Mouse (Mus musculus): ENCODE measurements around the gene Myh3.
"Not testable (repeated sequence)": the region's sequence is repeated elsewhere in the genome, so short reads cannot be mapped to it uniquely, and the experiment has no call there.

Myh3 gene

DNA sequence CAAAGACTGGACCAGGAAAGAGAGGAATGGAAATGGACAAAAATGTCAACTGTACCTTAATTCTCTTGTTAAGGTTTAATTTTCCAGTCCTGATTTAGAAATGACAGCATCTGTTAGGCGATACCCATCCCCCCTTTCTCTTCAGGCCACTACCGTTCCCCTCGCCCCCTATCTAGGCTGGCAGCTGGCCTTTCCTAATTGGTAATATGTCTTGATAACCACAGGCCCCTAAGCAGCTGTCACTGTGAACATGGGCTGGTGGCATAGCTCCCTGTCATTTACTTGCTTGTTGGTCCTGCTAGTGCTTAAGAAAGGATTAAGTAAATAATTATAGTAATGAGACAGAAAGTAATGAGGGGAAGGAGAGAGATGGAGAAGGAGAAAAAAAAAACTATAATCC lies 665 bp upstream of the Myh3 start:
- no peak for DNase-seq (ENCODE audit: low spot score)

GRCm38 (mm10) chr11:67078888-67079287 lies 788 bp downstream of the Myh3 start:
- DNase-seq (ENCODE audit: low spot score), result no peak

DNA sequence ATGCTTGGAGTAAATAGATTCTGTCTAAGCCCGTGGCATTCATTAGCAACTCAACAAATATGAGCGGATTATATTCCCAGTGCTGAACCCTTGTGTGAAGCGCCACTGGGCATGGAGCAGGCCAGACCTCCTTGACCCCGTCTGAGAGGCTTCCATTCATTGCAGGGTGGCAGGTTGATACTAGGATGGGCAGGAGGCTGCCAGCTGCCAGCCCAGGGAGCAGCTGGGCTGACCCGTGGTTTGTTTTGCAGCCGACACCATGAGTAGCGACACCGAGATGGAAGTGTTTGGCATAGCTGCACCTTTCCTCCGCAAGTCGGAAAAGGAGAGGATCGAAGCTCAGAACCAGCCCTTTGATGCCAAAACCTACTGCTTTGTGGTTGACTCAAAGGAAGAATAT lies 1.6 kb downstream of the Myh3 start:
- no peak for DNase-seq (ENCODE audit: low spot score)

GRCm38 (mm10) chr11:67080168-67080567 lies 2.1 kb downstream of the Myh3 start:
- DNase-seq (ENCODE audit: low spot score), result no peak

- no peak for DNase-seq (ENCODE audit: low spot score)
Observed at GRCm38 (mm10) chr11:67081125-67081649, 3.1 kb downstream of the Myh3 start.

GRCm38 (mm10) chr11:67082188-67082587 lies 4.1 kb downstream of the Myh3 start:
- no peak for DNase-seq (ENCODE audit: low spot score)

- no peak for DNase-seq (ENCODE audit: low spot score)
Observed at GRCm38 (mm10) chr11:67082793-67083192, 4.7 kb downstream of the Myh3 start.

GRCm38 (mm10) chr11:67083239-67083638 lies 5.1 kb downstream of the Myh3 start:
- no peak for DNase-seq (ENCODE audit: low spot score)

DNA sequence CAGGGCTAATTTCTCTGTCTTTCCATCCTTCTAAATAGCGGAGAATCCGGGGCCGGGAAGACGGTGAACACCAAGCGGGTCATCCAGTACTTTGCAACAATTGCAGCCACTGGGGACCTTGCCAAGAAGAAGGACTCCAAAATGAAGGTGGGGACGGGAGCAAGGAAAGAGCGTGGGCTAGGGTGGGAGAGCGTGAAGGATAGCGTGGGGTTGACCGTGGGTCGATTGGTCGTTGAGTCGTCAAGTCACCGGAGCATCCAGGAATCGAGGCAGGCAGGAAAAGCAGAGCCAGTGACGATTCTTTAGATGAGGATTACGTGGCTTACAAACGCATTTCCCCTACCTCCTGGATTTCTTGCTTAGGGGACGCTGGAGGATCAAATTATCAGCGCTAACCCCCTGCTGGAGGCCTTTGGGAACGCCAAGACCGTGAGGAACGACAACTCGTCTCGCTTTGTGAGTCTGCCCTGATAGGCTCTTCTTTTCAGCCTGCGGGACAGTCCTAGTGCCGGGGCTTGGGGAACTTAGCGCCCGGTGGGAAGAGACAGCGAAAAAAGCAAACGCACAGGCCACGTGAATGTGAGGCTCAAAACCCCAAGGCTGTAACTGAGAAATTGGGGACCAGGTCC lies 5.7 kb downstream of the Myh3 start:
- DNase-seq (ENCODE audit: low spot score), result no peak

DNA sequence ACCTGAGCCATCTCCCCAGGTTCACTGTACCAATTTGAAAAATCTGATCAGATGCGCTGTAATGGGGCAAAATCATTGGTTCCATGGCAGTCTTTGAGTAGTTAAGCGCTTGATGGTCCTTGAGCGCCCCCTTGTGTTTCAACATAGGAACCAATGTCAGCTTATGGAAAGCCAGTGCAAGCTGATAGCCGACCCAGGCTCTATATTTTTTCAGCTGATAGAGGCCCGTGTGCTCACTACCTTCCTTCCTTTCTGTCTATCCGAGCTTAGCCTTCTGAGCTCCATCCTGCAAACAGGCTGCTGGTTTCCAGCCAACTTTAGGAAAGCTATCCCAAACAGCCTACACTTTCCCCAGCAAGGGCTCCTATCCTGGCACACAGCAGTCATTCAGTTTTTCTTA lies 7.4 kb downstream of the Myh3 start:
- peak; percentile 38 for DNase-seq (ENCODE audit: low spot score)

- no peak for DNase-seq (ENCODE audit: low spot score)
Observed at GRCm38 (mm10) chr11:67086467-67087164, 8.5 kb downstream of the Myh3 start.

DNA sequence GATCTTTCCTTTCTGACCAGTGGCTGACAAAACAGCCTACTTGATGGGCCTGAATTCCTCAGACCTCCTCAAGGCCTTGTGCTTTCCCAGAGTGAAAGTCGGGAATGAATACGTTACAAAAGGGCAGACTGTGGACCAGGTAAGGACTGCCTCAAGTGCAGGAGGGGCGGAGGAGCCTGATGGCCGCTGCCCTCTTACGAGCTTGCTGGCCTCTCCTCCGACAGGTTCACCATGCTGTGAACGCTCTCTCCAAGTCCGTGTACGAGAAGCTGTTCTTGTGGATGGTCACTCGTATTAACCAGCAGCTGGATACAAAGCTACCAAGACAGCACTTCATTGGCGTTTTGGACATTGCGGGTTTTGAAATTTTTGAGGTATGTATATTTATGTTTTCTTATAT lies 9.1 kb downstream of the Myh3 start:
- DNase-seq (ENCODE audit: low spot score), result no peak

DNA sequence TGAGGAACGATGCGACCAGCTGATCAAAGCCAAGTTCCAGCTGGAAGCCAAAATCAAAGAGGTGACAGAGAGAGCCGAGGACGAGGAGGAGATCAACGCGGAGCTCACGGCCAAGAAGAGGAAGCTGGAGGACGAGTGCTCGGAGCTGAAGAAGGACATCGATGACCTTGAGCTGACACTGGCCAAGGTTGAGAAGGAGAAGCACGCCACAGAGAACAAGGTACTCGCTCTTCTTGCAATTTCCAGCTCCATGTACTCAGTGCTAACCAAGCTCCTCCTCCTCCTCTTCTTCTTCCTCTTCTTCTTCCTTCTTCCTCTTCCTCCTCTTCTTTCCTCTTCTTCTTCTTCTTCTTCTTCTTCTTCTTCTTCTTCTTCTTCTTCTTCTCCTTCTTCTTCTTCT lies 14.3 kb downstream of the Myh3 start:
- not testable (repeated sequence) for DNase-seq (ENCODE audit: low spot score)

DNA sequence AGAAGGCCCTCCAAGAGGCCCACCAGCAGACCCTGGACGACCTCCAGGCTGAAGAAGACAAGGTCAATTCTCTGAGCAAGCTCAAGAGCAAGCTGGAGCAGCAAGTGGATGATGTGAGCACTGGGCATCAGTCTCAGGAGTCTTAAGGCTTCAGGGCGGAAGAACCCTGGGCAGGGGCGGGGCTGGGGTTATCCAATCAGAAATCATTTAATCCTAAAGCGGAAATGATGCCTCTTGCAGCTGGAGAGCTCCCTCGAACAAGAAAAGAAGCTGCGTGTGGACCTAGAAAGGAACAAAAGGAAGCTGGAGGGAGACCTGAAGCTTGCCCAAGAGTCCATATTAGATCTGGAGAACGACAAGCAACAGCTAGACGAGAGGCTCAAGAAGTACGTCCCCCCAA lies 15.1 kb downstream of the Myh3 start:
- no peak for DNase-seq (ENCODE audit: low spot score)

DNA sequence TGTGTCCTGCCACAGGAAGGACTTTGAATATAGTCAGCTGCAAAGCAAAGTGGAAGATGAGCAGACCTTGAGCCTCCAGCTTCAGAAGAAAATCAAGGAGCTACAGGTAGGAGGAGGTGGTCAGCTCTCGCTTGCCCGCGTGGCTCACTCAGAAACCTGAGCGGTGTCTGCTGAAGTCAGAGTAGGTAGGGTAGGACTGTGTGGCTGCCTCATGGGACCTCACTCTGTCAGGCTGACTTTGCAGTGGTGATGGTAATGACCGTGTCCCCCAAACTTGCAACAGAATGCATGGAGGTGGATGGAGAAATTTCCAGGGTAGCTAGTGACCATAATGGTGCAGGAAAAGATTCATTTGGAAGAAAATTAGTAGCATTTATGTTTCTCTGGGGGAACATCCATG lies 15.6 kb downstream of the Myh3 start:
- no peak for DNase-seq (ENCODE audit: low spot score)

DNA sequence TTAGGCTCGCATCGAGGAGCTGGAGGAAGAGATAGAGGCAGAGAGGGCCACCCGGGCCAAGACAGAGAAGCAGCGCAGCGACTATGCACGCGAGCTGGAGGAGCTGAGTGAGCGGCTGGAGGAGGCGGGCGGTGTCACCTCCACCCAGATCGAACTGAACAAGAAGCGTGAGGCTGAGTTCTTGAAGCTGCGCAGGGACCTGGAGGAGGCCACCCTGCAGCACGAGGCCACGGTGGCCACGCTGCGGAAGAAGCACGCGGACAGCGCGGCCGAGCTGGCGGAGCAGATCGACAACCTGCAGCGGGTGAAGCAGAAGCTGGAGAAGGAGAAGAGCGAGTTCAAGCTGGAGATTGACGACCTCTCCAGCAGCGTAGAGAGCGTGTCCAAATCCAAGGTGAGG lies 16.4 kb downstream of the Myh3 start:
- DNase-seq (ENCODE audit: low spot score), result no peak

DNA sequence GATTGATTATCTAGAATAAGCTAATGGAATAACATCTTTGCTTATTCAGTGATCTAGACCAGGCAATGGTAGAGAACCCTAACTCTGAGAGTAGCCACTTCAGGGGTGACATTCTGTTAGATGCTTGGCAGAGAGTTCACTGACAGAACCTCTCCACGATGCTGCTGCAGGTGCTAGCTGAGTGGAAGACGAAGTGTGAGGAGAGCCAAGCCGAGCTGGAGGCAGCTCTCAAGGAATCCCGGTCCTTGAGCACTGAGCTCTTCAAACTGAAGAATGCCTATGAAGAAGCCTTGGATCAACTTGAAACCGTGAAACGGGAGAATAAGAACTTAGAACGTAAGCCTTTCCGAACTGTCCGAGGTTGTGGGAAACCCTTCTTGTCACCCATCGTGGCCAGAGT lies 19.6 kb downstream of the Myh3 start:
- DNase-seq (ENCODE audit: low spot score), result no peak

- peak; percentile 29 for DNase-seq (ENCODE audit: low spot score)
Observed at GRCm38 (mm10) chr11:67098427-67098826, 20.3 kb downstream of the Myh3 start.

DNA sequence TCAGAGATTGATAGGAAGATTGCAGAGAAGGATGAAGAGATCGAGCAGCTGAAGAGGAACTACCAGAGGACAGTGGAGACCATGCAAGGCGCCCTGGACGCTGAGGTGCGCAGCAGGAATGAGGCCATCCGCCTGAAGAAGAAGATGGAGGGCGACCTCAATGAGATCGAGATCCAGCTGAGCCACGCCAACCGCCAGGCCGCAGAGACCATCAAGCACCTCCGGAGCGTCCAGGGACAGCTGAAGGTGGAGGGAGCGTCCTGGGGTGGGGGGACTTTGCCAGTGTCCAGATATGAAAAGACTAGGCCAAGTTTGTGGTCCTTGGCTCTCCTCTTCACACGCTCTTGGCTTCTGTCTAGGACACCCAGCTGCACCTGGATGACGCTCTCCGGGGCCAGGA lies 21.1 kb downstream of the Myh3 start:
- no peak for DNase-seq (ENCODE audit: low spot score)

DNA sequence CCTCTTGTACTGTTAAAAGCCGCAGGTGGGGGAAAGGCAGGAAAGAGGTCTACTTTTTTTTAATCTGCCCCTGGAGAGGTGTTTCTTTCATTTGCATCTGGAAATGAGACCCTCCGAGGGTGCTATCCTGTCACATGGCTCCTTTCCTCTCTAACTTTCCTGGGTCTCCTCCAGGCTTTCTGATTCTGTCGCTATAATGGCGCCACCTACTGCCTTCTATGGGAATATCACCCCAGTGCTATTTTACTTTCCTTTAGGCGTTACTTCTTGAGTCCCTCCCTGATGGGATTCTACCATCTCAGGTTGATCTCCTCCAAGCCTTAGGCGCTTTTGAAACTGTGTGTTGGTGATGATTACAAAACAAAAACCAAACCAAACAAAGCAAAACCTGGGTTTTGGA lies 22.1 kb downstream of the Myh3 start:
- DNase-seq (ENCODE audit: low spot score), result no peak

DNA sequence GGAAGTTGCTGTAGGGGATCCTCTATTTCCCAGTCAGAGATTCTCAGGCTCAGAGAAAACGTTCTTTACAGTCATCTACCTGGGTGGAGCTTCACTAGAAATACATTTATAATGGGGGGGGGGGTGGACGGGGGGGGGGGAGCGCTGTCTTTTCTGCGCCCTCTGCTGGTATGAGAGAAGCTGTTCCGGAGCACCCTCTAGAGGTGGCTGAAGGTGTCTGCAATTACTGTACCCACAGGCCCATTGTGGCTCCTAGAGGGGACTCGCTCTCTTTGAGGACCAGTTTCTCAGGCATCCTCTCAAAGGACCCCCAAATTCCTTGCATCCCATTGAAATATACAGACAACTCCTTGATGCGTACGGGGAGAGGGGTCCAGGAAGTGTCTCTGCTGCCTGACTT lies 23.6 kb downstream of the Myh3 start:
- no peak for DNase-seq (ENCODE audit: low spot score)

- DNase-seq (ENCODE audit: low spot score), result no peak
Observed at GRCm38 (mm10) chr11:67103256-67103655, 25.2 kb downstream of the Myh3 start.

GRCm38 (mm10) chr11:67104242-67104641 lies 26.1 kb downstream of the Myh3 start:
- no peak for DNase-seq (ENCODE audit: low spot score)

GRCm38 (mm10) chr11:67104714-67105113 lies 26.6 kb downstream of the Myh3 start:
- DNase-seq (ENCODE audit: low spot score), result no peak

All from left cerebral cortex, adult 11 months (tissue).